Mouse (Mus musculus) MEL (cell line): ENCODE data around the gene Ppp4c.

Source experiments
- CHD2 ChIP-seq: IDR thresholded peaks from 2 replicates; pipeline ENCODE4 v1.6.1; 2011; ENCODE audit warnings: low read length, improper control_type of control experiment
- CTCF ChIP-seq, 3 experiments: IDR thresholded peaks in 2 of 3; conservative IDR thresholded peaks in 1 of 3; 2 replicates each; pipeline ENCODE4 v1.5.1; 2011 to 2012; ENCODE audit warnings: low read length in 3 of 3, low read depth in 2 of 3, mild to moderate bottlenecking in 2 of 3, improper control_type of control experiment in 1 of 3, inconsistent platforms in 1 of 3, mixed read lengths in 1 of 3, moderate library complexity in 1 of 3; ENCODE audit not compliant: control insufficient read depth in 1 of 3, insufficient read depth in 1 of 3, poor library complexity in 1 of 3, severe bottlenecking in 1 of 3
- E2F4 ChIP-seq: IDR thresholded peaks from 2 replicates; pipeline ENCODE4 v1.6.1; 2011; ENCODE audit warnings: low read depth, low read length, improper control_type of control experiment, borderline replicate concordance
- EP300 ChIP-seq, 2 experiments: IDR thresholded peaks; 2 replicates each; pipeline ENCODE4 v1.6.1; 2011; ENCODE audit warnings: improper control_type of control experiment in 2 of 2, low read length in 2 of 2, low read depth in 1 of 2, mild to moderate bottlenecking in 1 of 2
- GABPA ChIP-seq: IDR thresholded peaks from 2 replicates; pipeline ENCODE4 v1.6.1; 2012; ENCODE audit warnings: low read depth, mild to moderate bottlenecking, inconsistent platforms, low read length, improper control_type of control experiment, moderate library complexity
- JUND ChIP-seq: IDR thresholded peaks from 2 replicates; pipeline ENCODE4 v1.6.1; 2011; ENCODE audit warnings: low read depth, mild to moderate bottlenecking, improper control_type of control experiment, low read length
- MAFK ChIP-seq: IDR thresholded peaks from 2 replicates; pipeline ENCODE4 v1.6.1; 2011; ENCODE audit warnings: low read depth, mild to moderate bottlenecking, low read length, improper control_type of control experiment, borderline replicate concordance
- MAZ ChIP-seq: IDR thresholded peaks from 2 replicates; pipeline ENCODE4 v1.6.1; 2012; ENCODE audit warnings: low read depth, mild to moderate bottlenecking, inconsistent platforms, low read length, improper control_type of control experiment
- POLR2A ChIP-seq, 2 experiments: IDR thresholded peaks; 2 replicates each; pipeline ENCODE4 v1.6.1; 2011 to 2012; ENCODE audit warnings: low read length in 2 of 2, mild to moderate bottlenecking in 2 of 2, control low read depth in 1 of 2, improper control_type of control experiment in 1 of 2, low read depth in 1 of 2, moderate library complexity in 1 of 2; ENCODE audit not compliant: control insufficient read depth in 1 of 2, insufficient read depth in 1 of 2, poor library complexity in 1 of 2
- RCOR1 ChIP-seq: IDR thresholded peaks from 2 replicates; pipeline ENCODE4 v1.6.1; 2012; ENCODE audit warnings: low read depth, mild to moderate bottlenecking, inconsistent platforms, low read length, improper control_type of control experiment
- TAL1 ChIP-seq: IDR thresholded peaks from 2 replicates; pipeline ENCODE4 v1.6.1; 2012; ENCODE audit warnings: mild to moderate bottlenecking, inconsistent platforms, low read length, moderate library complexity, mixed read lengths
- TCF12 ChIP-seq: IDR thresholded peaks from 2 replicates; pipeline ENCODE4 v1.6.1; 2014; ENCODE audit warnings: low read depth, mild to moderate bottlenecking, inconsistent platforms, low read length, improper control_type of control experiment, moderate library complexity
- ZC3H11A ChIP-seq: IDR thresholded peaks from 2 replicates; pipeline ENCODE4 v1.6.1; 2012; ENCODE audit warnings: low read depth, mild to moderate bottlenecking, inconsistent platforms, low read length, improper control_type of control experiment

DNA sequence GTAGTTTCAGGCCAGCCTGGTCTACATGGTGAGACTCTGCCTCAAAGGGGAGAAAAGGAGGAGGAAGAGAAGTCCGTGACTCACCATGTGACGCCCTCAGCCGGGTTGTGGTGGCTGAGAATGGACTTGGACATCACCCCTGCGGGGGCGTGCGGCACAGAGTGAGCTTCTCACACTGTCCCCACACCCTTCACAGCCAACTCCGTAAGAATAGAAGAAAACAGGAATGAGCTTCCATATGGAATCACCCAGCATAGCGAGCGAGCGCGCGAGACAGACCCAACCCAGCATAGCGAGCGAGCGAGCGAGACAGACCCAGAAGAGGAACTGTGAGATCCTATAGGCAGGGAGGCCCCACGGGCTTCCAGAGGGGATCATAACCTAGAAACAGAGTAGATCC lies 52.7 kb downstream of the Ppp4c start:
- TF ChIP-seq POLR2A (IDR thresholded peaks at IDR 0.05; ENCODE audit: control insufficient read depth in 1 of 2, insufficient read depth in 1 of 2, low read depth in 1 of 2, low read length in 2 of 2, poor library complexity in 1 of 2) (no peak), MAFK (no peak), GABPA (no peak), RCOR1 (no peak), TAL1 (no peak), CHD2 (no peak), MAZ (no peak), CTCF (IDR thresholded peaks at IDR 0.05 in 2 of 3, conservative IDR thresholded peaks at IDR 0.05 in 1 of 3; ENCODE audit: control insufficient read depth in 1 of 3, insufficient read depth in 1 of 3, low read depth in 2 of 3, low read length in 3 of 3, poor library complexity in 1 of 3, severe bottlenecking in 1 of 3) (no peak), ZC3H11A (no peak), E2F4 (no peak), TCF12 (no peak), EP300 (IDR thresholded peaks at IDR 0.05; ENCODE audit: low read depth in 1 of 2, low read length in 2 of 2) (no peak), JUND (no peak)
